Mouse (Mus musculus) spleen, adult 2 months (tissue): ENCODE measurements around the gene Mrln.
"Not testable (repeated sequence)": the region's sequence is repeated elsewhere in the genome, so short reads cannot be mapped to it uniquely, and the experiment has no call there.

Experiments
- CTCF ChIP-seq: fragments of 200-500 bp; IDR thresholded peaks from 2 replicates; pipeline ENCODE4 v1.5.1; 2011; ENCODE audit warnings: mild to moderate bottlenecking, inconsistent platforms; ENCODE audit not compliant: insufficient read depth, insufficient read length, insufficient replicate concordance; ENCODE audit errors: extremely low read depth
- POLR2A ChIP-seq: fragments of 200-500 bp; IDR thresholded peaks from 2 replicates; pipeline ENCODE4 v1.6.1; 2011; ENCODE audit warnings: low read depth, low read length, inconsistent platforms

GRCm38 (mm10) chr10:70222231-70222630 is 17.8 kb downstream of the Mrln start:
- not testable (repeated sequence) for TF ChIP-seq CTCF, POLR2A
